Mouse (Mus musculus) MEL (cell line): ENCODE data around the gene Map3k10.

Experiments
- CTCF ChIP-seq, 3 experiments: IDR thresholded peaks in 2 of 3; conservative IDR thresholded peaks in 1 of 3; 2 replicates each; pipeline ENCODE4 v1.5.1; 2011 to 2012; ENCODE audit warnings: low read length in 3 of 3, low read depth in 2 of 3, mild to moderate bottlenecking in 2 of 3, improper control_type of control experiment in 1 of 3, inconsistent platforms in 1 of 3, mixed read lengths in 1 of 3, moderate library complexity in 1 of 3; ENCODE audit not compliant: control insufficient read depth in 1 of 3, insufficient read depth in 1 of 3, poor library complexity in 1 of 3, severe bottlenecking in 1 of 3
- EP300 ChIP-seq, 2 experiments: IDR thresholded peaks; 2 replicates each; pipeline ENCODE4 v1.6.1; 2011; ENCODE audit warnings: improper control_type of control experiment in 2 of 2, low read length in 2 of 2, low read depth in 1 of 2, mild to moderate bottlenecking in 1 of 2
- POLR2A ChIP-seq, 2 experiments: IDR thresholded peaks; 2 replicates each; pipeline ENCODE4 v1.6.1; 2011 to 2012; ENCODE audit warnings: low read length in 2 of 2, mild to moderate bottlenecking in 2 of 2, control low read depth in 1 of 2, improper control_type of control experiment in 1 of 2, low read depth in 1 of 2, moderate library complexity in 1 of 2; ENCODE audit not compliant: control insufficient read depth in 1 of 2, insufficient read depth in 1 of 2, poor library complexity in 1 of 2
- SMC3 ChIP-seq: IDR thresholded peaks from 2 replicates; pipeline ENCODE4 v1.6.1; 2011; ENCODE audit warnings: low read depth, low read length, improper control_type of control experiment
- TAL1 ChIP-seq: IDR thresholded peaks from 2 replicates; pipeline ENCODE4 v1.6.1; 2012; ENCODE audit warnings: mild to moderate bottlenecking, inconsistent platforms, low read length, moderate library complexity, mixed read lengths
- USF2 ChIP-seq, 2 experiments: IDR thresholded peaks; 2 replicates each; pipeline ENCODE4 v1.6.1; 2011 to 2012; ENCODE audit warnings: improper control_type of control experiment in 2 of 2, low read length in 2 of 2, borderline replicate concordance in 1 of 2, inconsistent platforms in 1 of 2, low read depth in 1 of 2, mild to moderate bottlenecking in 1 of 2; ENCODE audit not compliant: insufficient read depth in 1 of 2
- ZNF384 ChIP-seq: IDR thresholded peaks from 2 replicates; pipeline ENCODE4 v1.6.1; 2012; ENCODE audit warnings: low read depth, mild to moderate bottlenecking, inconsistent platforms, low read length, improper control_type of control experiment

GRCm38 (mm10) chr7:27696711-27697110, 22.3 kb upstream of the Map3k10 start:
- TF ChIP-seq POLR2A (IDR thresholded peaks at IDR 0.05; ENCODE audit: control insufficient read depth in 1 of 2, insufficient read depth in 1 of 2, low read depth in 1 of 2, low read length in 2 of 2, poor library complexity in 1 of 2), result no peak
- TF ChIP-seq CTCF (IDR thresholded peaks at IDR 0.05 in 2 of 3, conservative IDR thresholded peaks at IDR 0.05 in 1 of 3; ENCODE audit: control insufficient read depth in 1 of 3, insufficient read depth in 1 of 3, low read depth in 2 of 3, low read length in 3 of 3, poor library complexity in 1 of 3, severe bottlenecking in 1 of 3), result no peak
- no peak for TF ChIP-seq USF2 (IDR thresholded peaks at IDR 0.05; ENCODE audit: borderline replicate concordance in 1 of 2, insufficient read depth in 1 of 2, low read depth in 1 of 2, low read length in 2 of 2)
- no peak for TF ChIP-seq EP300 (IDR thresholded peaks at IDR 0.05; ENCODE audit: low read depth in 1 of 2, low read length in 2 of 2)
- no peak for TF ChIP-seq TAL1
- no peak for TF ChIP-seq SMC3
- TF ChIP-seq ZNF384, result no peak
